Mouse (Mus musculus) urinary bladder, adult 18-20 months (tissue): ENCODE data around the gene N4bp3.
"Not testable (repeated sequence)": the region's sequence is repeated elsewhere in the genome, so short reads cannot be mapped to it uniquely, and the experiment has no call there.

Source experiments
- DNase-seq, 2 experiments: peaks; one replicate each; pipeline ENCODE4 v3.0.0; 2022; ENCODE audit warnings: low spot score in 2 of 2, mixed read lengths in 2 of 2

Gene N4bp3

GRCm38 (mm10) chr11:51629651-51630314 is 20.9 kb downstream of the N4bp3 start:
- DNase-seq = no peak

- no peak for DNase-seq
These were observed 22.7 kb downstream of the N4bp3 start for GRCm38 (mm10) chr11:51627907-51628306.

- DNase-seq = no peak
These were observed 23.2 kb downstream of the N4bp3 start for GRCm38 (mm10) chr11:51627425-51627824.

- DNase-seq = no peak
These were observed 25.3 kb downstream of the N4bp3 start for GRCm38 (mm10) chr11:51625187-51625820.

- DNase-seq = no peak
These were observed 27.6 kb downstream of the N4bp3 start for GRCm38 (mm10) chr11:51622971-51623491.

GRCm38 (mm10) chr11:51621776-51622175 is 28.9 kb downstream of the N4bp3 start:
- no peak for DNase-seq

- no peak for DNase-seq
These were observed 30.6 kb downstream of the N4bp3 start for GRCm38 (mm10) chr11:51620084-51620483.

- DNase-seq = peak; percentile 90 to 92
These were observed 31.1 kb downstream of the N4bp3 start, which contains the start of gene Nhp2 for GRCm38 (mm10) chr11:51619409-51620060. TSS of gene Nhp2 (plus strand) at chr11:51619735.

- DNase-seq = no peak
These were observed 31.7 kb downstream of the N4bp3 start for GRCm38 (mm10) chr11:51618894-51619408.

- peak in 1 of 2 experiments; percentile 51 for DNase-seq
These were observed 32.9 kb downstream of the N4bp3 start for GRCm38 (mm10) chr11:51617693-51618092.

GRCm38 (mm10) chr11:51616113-51616512 is 34.5 kb downstream of the N4bp3 start:
- DNase-seq = not testable (repeated sequence)

- DNase-seq = peak; percentile 71 to 73
These were observed 35.0 kb downstream of the N4bp3 start for GRCm38 (mm10) chr11:51615601-51616000.

- peak in 1 of 2 experiments; percentile 24 for DNase-seq
These were observed 35.5 kb downstream of the N4bp3 start for GRCm38 (mm10) chr11:51615129-51615528.

- no peak for DNase-seq
These were observed 36.4 kb downstream of the N4bp3 start for GRCm38 (mm10) chr11:51614256-51614655.

- not testable (repeated sequence) for DNase-seq
These were observed 40.7 kb downstream of the N4bp3 start for GRCm38 (mm10) chr11:51609940-51610339.

- DNase-seq = no peak
These were observed 41.3 kb downstream of the N4bp3 start for GRCm38 (mm10) chr11:51609266-51609909.

GRCm38 (mm10) chr11:51607096-51607738 is 43.4 kb downstream of the N4bp3 start:
- DNase-seq = no peak

- DNase-seq = peak; percentile 91 to 96
These were observed 44.1 kb downstream of the N4bp3 start, which contains the start of gene Hnrnpab for GRCm38 (mm10) chr11:51606447-51607095. TSS of gene Hnrnpab (minus strand) at chr11:51606847.

- peak; percentile 81 to 88 for DNase-seq
These were observed 44.8 kb downstream of the N4bp3 start for GRCm38 (mm10) chr11:51605602-51606446.

- DNase-seq = no peak
These were observed 48.4 kb downstream of the N4bp3 start for GRCm38 (mm10) chr11:51602253-51602652.
